Mouse (Mus musculus): ENCODE measurements around the gene Cpeb2. TPM values are rescaled to one million over a fixed set of nuclear protein-coding genes. Genes with fewer than 3 reads are reported as not detected.

Cpeb2 gene
- 1.4 and 1.5 TPM in 2 replicates for polyA plus RNA-seq (2015; fragmentation: Nextera tagmentation; extraction: Ambion mirVana)

DNA sequence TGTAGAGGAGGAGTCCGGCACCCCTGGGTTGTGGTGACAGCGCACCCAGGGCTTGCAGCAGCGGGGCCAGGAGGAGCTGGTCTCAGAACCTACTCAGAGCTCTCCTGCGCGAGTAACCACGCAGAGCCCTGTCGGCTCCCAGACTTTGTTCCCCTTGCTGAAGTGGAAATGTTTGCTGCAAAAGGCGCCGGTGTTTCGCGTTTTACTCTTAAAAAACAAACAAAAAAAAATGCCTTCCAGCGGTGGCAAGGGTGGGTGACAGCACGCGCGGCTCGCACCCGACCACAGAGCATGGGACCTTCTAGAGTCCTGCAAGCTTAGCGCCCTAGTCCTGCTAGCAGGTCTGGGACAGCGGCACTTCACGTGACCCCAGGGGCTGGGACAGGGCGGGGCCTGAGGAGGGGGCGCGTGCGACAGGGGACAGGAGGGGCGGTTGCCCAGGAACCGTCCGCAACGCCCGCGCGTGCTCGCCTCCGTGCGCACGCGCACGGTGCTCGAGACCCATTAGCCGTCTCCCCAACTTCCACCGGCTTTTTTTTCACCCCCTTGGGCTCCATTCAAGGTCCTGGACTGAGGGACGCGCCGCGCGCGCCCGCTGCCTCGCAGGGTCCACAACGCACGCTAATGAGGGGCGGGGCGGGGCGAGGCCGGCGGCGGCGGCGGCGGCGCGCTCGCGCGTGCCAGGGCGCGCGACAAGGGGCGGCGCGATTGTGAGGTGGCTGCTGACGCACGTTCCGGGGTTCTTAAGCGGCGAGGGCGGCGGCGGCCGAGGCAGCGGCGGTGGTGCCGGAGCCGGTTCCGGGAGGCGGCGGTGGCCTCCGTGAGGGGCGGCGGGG, at the start of gene Cpeb2:
Gene Cpeb2 (plus strand): TSS at position 691 of the 836 bp plus-strand sequence.
- Histone ChIP-seq H3K27ac (ENCODE audit: low read length) (peak within 1 kb of the TSS; percentile 92), H3K27me3 (ENCODE audit: insufficient read depth, low read length) (peaks cover 14% of the 10 kb centered on the region), H3K4me1 (ENCODE audit: insufficient read depth, low read length) (peaks cover 3% of the 10 kb centered on the region; the same call in 1 of the 2 replicates), H3K9ac (replicated peaks; ENCODE audit: low read length) (peak within 1 kb of the TSS; percentile 83), H3K4me2 (replicated peaks; ENCODE audit: low read depth, low read length) (peak within 1 kb of the TSS; percentile 98), H3K4me3 (ENCODE audit: low read length) (peak within 1 kb of the TSS; percentile 77), H3K9me3 (ENCODE audit: low read length) (no peaks in the 10 kb centered on the region), H3K36me3 (ENCODE audit: insufficient read depth, low read length) (no peaks in the 10 kb centered on the region)
- WGBS, result under 1% methylated on average over 57 of the region's 89 CpGs
- peak; percentile 97 for ATAC-seq (ENCODE audit: low FRiP score, low TSS enrichment)

DNA sequence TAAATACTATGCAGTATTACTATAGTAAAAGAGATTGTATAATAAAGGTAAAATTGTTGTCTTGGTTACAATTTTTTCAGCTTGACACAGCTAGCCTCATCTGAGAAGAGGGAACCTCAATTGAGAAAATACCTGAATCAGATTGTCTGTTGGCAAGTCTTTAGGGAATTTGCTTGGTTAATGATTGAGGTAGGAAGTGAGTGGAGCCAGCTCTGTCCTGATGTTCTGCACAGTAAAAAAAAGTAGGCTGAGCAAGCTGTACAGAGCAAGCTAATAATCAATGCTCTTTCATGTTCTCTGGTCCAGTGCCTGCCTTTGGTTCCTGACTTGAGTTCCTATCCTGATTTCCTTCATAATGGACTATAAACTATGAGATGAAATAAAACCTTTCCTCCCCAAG, 49.4 kb upstream of the Cpeb2 start:
- Histone ChIP-seq H3K4me1 (ENCODE audit: insufficient read depth, low read length) (no peaks in the 10 kb centered on the region), H3K4me3 (ENCODE audit: low read length) (no peak overlapping the region), H3K27me3 (ENCODE audit: insufficient read depth, low read length) (no peaks in the 10 kb centered on the region), H3K27ac (ENCODE audit: low read length) (no peak overlapping the region), H3K4me2 (replicated peaks; ENCODE audit: low read depth, low read length) (no peak overlapping the region), H3K9ac (replicated peaks; ENCODE audit: low read length) (no peak overlapping the region), H3K36me3 (ENCODE audit: insufficient read depth, low read length) (no peaks in the 10 kb centered on the region), H3K9me3 (ENCODE audit: low read length) (no peaks in the 10 kb centered on the region)
- no peak for ATAC-seq (ENCODE audit: low FRiP score, low TSS enrichment)

DNA sequence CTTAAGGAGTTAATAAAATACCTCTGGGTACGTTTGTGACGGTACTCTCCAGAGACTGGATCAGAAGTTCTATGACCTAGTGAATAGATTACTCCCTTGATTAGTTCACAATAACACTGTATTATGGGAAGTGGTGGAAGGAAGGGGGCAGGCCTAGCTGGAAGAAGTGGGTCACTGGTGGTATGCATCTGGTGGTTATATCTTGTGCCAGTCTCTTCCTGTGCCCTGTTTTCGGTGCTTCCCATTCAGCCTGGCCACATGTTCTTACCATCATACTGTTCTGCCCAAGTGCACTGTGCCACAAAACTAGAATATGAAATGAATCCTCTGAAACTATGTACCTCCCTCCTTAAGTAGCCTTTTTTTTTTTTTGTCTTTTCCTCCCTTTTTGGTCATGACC, 48.1 kb upstream of the Cpeb2 start:
- H3K27me3 ChIP-seq (ENCODE audit: insufficient read depth, low read length), result no peaks in the 10 kb centered on the region
- H3K9ac ChIP-seq (replicated peaks; ENCODE audit: low read length), result no peak overlapping the region
- no peak for ATAC-seq (ENCODE audit: low FRiP score, low TSS enrichment)
- H3K4me1 ChIP-seq (ENCODE audit: insufficient read depth, low read length), result no peaks in the 10 kb centered on the region
- no peak overlapping the region for H3K27ac ChIP-seq (ENCODE audit: low read length)
- H3K36me3 ChIP-seq (ENCODE audit: insufficient read depth, low read length), result no peaks in the 10 kb centered on the region
- H3K4me3 ChIP-seq (ENCODE audit: low read length), result no peak overlapping the region
- H3K9me3 ChIP-seq (ENCODE audit: low read length), result no peaks in the 10 kb centered on the region
- WGBS, result 65% methylated on average over 3 of the region's 3 CpGs
- no peak overlapping the region for H3K4me2 ChIP-seq (replicated peaks; ENCODE audit: low read depth, low read length)

DNA sequence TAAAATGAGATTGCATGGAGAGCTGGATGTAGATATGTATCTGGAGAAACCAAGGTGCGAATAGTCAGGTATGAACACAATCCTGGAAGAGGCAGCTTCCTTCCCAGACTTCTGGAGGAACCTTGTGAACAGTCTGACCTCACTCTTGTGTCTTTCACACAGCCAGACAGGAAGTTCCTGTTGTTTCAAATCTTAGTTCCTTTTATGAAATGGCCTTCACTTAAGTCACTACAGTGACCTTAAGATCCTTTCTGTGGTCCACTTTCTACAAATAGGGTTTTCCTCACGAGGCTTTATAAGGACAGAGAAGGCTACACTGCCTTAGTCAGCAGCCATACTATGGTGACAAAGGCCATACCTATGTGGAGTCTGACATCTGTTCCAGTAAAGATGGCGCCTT, 47.5 kb upstream of the Cpeb2 start:
- Histone ChIP-seq H3K4me1 (ENCODE audit: insufficient read depth, low read length) (no peaks in the 10 kb centered on the region), H3K27ac (ENCODE audit: low read length) (no peak overlapping the region), H3K27me3 (ENCODE audit: insufficient read depth, low read length) (no peaks in the 10 kb centered on the region), H3K9me3 (ENCODE audit: low read length) (no peaks in the 10 kb centered on the region), H3K36me3 (ENCODE audit: insufficient read depth, low read length) (no peaks in the 10 kb centered on the region), H3K9ac (replicated peaks; ENCODE audit: low read length) (no peak overlapping the region), H3K4me2 (replicated peaks; ENCODE audit: low read depth, low read length) (no peak overlapping the region), H3K4me3 (ENCODE audit: low read length) (no peak overlapping the region)
- no peak for ATAC-seq (ENCODE audit: low FRiP score, low TSS enrichment)
- WGBS, result 77% methylated on average over 3 of the region's 3 CpGs

DNA sequence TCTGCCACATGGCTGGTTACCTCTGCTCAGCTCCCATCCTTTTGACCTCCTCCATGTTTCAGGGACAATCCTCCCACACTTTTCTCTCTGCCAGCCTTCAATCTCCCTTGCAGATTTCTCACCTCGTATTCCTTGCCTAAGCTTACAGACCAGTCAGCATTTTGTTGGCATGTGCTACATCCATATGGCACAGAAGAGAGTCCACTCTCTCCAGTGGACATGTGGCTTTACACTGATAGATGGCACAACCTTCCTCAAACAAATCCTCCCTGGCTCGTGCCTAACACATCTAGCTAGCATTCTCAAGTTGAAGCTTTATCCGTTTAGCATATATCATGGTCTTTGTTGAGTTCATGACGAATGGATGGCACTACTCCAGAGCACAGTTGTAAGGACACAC, 32.3 kb upstream of the Cpeb2 start:
- 73% methylated on average over 4 of the region's 4 CpGs for WGBS
- ATAC-seq (ENCODE audit: low FRiP score, low TSS enrichment), result no peak

DNA sequence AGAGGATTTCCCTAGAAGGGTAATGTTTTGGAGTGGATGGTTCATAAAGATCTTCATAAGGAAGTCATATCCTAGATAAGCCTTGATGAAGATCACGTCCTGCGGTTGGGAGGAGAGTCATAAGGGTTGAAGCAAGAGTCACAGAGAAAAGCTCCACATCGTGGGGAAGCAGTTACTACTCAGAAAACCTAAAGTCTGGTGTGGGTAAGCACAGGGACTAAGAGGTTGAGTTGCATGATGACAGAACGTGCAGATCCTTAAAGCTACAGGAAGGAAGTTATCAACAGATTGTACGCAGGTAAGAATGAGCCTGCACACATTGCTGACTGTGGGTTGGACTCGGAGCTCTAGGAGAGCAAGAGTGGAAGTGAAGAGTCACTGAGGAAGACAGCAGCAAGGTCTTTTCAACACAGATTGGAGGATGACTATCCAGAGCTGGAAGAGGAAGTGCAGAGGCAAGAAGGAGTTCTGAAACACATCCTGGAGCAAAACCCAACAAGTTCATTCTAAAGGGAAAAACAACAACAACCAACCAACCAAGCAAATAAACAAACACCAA, 26.4 kb upstream of the Cpeb2 start:
- Histone ChIP-seq H3K9ac (replicated peaks; ENCODE audit: low read length) (no peak overlapping the region), H3K4me2 (replicated peaks; ENCODE audit: low read depth, low read length) (no peak overlapping the region), H3K27me3 (ENCODE audit: insufficient read depth, low read length) (no peaks in the 10 kb centered on the region), H3K36me3 (ENCODE audit: insufficient read depth, low read length) (no peaks in the 10 kb centered on the region), H3K4me3 (ENCODE audit: low read length) (no peak overlapping the region), H3K4me1 (ENCODE audit: insufficient read depth, low read length) (no peaks in the 10 kb centered on the region), H3K27ac (ENCODE audit: low read length) (no peak overlapping the region), H3K9me3 (ENCODE audit: low read length) (no peaks in the 10 kb centered on the region)
- WGBS, result 85% methylated on average over 6 of the region's 6 CpGs
- no peak for ATAC-seq (ENCODE audit: low FRiP score, low TSS enrichment)

More for the DNA sequence above, 32.3 kb upstream of the Cpeb2 start:
- Histone ChIP-seq H3K4me1 (ENCODE audit: insufficient read depth, low read length) (no peaks in the 10 kb centered on the region), H3K36me3 (ENCODE audit: insufficient read depth, low read length) (no peaks in the 10 kb centered on the region), H3K4me2 (replicated peaks; ENCODE audit: low read depth, low read length) (no peak overlapping the region), H3K9ac (replicated peaks; ENCODE audit: low read length) (no peak overlapping the region), H3K27me3 (ENCODE audit: insufficient read depth, low read length) (no peaks in the 10 kb centered on the region), H3K4me3 (ENCODE audit: low read length) (no peak overlapping the region), H3K9me3 (ENCODE audit: low read length) (no peaks in the 10 kb centered on the region), H3K27ac (ENCODE audit: low read length) (no peak overlapping the region)

DNA sequence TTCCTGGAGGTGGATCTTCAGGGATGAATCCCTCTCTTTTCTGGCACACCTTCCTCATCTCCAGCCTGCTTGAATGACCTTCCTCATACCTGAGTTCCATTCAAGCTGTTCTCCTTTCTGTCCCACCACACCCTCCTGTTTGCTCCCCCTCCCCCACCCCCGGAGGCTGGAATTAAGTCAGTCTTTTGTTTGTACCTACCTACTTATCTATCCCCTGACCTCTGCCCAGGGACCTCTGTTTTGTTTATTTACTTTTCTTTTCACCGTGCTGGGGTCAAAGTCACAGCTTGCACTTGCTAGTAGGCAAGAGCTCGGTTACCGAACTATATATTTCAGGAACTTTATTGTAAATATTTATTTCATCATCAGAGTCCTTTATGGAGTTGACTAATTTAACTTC, 15.5 kb upstream of the Cpeb2 start:
- Histone ChIP-seq H3K27ac (ENCODE audit: low read length) (peak overlapping the region; percentile 37; the same call in 1 of the 2 replicates), H3K9me3 (ENCODE audit: low read length) (no peaks in the 10 kb centered on the region), H3K4me2 (replicated peaks; ENCODE audit: low read depth, low read length) (no peak overlapping the region), H3K4me3 (ENCODE audit: low read length) (no peak overlapping the region), H3K36me3 (ENCODE audit: insufficient read depth, low read length) (no peaks in the 10 kb centered on the region), H3K4me1 (ENCODE audit: insufficient read depth, low read length) (no peaks in the 10 kb centered on the region), H3K27me3 (ENCODE audit: insufficient read depth, low read length) (no peaks in the 10 kb centered on the region), H3K9ac (replicated peaks; ENCODE audit: low read length) (no peak overlapping the region)
- ATAC-seq (ENCODE audit: low FRiP score, low TSS enrichment), result no peak
- 26% methylated on average over 4 of the region's 4 CpGs for WGBS

DNA sequence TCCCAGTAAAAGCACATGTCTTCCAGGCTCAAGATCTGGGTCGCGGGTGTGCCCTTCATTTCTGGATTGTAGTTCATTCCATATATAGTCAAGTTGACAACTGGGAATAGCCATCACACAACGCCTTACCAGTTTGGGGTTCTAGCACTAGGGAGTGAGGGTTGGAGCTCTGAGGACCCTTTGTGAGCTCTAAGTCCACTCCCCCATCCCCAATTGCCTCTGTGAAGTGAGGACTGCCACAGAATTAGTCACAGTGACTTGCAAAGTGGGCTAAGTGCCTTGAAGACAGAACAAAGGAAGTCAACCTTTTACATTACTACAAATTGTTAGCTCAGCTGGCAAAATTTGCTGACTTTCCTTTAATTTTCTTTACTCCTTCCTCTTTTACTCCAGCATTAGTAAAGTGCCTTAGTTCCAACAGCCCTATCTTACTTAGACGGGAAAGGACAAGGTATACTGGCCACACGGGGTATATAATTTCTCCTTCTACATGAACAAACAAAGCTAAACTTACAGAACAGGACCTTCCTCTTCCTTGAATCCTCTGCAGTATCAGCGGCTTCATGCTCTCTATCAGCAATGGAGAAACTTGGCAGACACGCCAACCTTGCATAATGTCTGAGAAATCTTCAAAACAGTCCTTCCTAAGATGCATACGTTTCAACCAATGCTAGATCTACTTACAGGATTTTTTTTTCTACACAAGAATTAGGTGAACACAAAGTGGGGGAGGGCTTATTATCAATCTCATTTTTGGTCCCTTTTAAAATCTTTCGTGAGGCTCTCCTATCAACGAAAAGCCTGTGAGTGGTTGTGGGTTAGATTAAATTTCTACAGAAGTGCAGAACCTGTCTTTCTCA, 14.8 kb upstream of the Cpeb2 start:
- no peaks in the 10 kb centered on the region for H3K36me3 ChIP-seq (ENCODE audit: insufficient read depth, low read length)
- H3K27me3 ChIP-seq (ENCODE audit: insufficient read depth, low read length), result no peaks in the 10 kb centered on the region
- ATAC-seq (ENCODE audit: low FRiP score, low TSS enrichment), result no peak
- no peaks in the 10 kb centered on the region for H3K9me3 ChIP-seq (ENCODE audit: low read length)
- no peak overlapping the region for H3K4me3 ChIP-seq (ENCODE audit: low read length)
- WGBS, result 61% methylated on average over 10 of the region's 10 CpGs
- peak overlapping the region; percentile 37 for H3K27ac ChIP-seq (ENCODE audit: low read length)
- no peak overlapping the region for H3K9ac ChIP-seq (replicated peaks; ENCODE audit: low read length)
- H3K4me2 ChIP-seq (replicated peaks; ENCODE audit: low read depth, low read length), result no peak overlapping the region
- no peaks in the 10 kb centered on the region for H3K4me1 ChIP-seq (ENCODE audit: insufficient read depth, low read length)

DNA sequence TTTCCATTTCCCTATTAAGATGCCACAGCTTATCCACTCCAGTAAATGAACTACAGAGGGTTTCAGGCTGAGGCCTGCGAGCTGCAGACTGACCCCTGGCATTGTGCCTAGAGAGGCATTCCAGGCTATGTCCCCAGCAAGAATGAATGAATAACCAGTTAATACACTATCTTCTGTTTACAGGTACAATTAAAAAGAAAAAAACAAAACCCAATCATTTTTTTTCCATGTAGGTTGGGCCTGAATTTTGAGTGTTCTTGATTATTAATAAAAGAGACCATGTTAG, 14.2 kb upstream of the Cpeb2 start:
- H3K36me3 ChIP-seq (ENCODE audit: insufficient read depth, low read length), result no peaks in the 10 kb centered on the region
- no peak overlapping the region for H3K4me3 ChIP-seq (ENCODE audit: low read length)
- H3K4me2 ChIP-seq (replicated peaks; ENCODE audit: low read depth, low read length), result no peak overlapping the region
- peak overlapping the region; percentile 73 for H3K27ac ChIP-seq (ENCODE audit: low read length)
- H3K9me3 ChIP-seq (ENCODE audit: low read length), result no peaks in the 10 kb centered on the region
- 32% methylated on average over 1 of the region's 1 CpGs for WGBS
- ATAC-seq (ENCODE audit: low FRiP score, low TSS enrichment), result peak; percentile 93
- no peaks in the 10 kb centered on the region for H3K4me1 ChIP-seq (ENCODE audit: insufficient read depth, low read length)
- H3K9ac ChIP-seq (replicated peaks; ENCODE audit: low read length), result no peak overlapping the region
- H3K27me3 ChIP-seq (ENCODE audit: insufficient read depth, low read length), result no peaks in the 10 kb centered on the region
